Comparison of ENCODE assay signal across 8 mouse cellular contexts in genomic region chr9:107400060-107400511, GRCm38 (mm10). TPM values are rescaled to one million over a fixed set of nuclear protein-coding genes. Genes with fewer than 3 reads are reported as not detected.
A peak's percentile ranks its signal among the peaks of the same experiment; 100 is the strongest.
DNase-seq lines count a peak whose midpoint lies in the region; ATAC-seq and TF ChIP-seq lines count a peak whose summit lies in the region.

No protein-coding gene starts in this region.

- H3K27me3 ChIP-seq in heart, embryonic 14.5 days (ENCODE audit: control insufficient read depth, insufficient read depth, low read length) = peaks cover 62% of the 10 kb centered on the region
- H3K27me3 ChIP-seq in liver, embryonic 15.5 days = peaks cover 92% of the 10 kb centered on the region

- H3K4me2 ChIP-seq in heart, embryonic 14.5 days (ENCODE audit: low read length) = peak overlapping the region; percentile 98
- H3K4me2 ChIP-seq in liver, embryonic 15.5 days = peak overlapping the region; percentile 67

- peak overlapping the region; percentile 71 for H3K9ac ChIP-seq in heart, embryonic 14.5 days (ENCODE audit: low read length)
- H3K9ac ChIP-seq in liver, embryonic 15.5 days = no peak overlapping the region

- 1% methylated on average over 33 of the region's 45 CpGs for WGBS in heart, embryonic 14.5 days
- WGBS in liver, embryonic 15.5 days (ENCODE audit: insufficient replicate concordance) = under 1% methylated on average over 41 of the region's 45 CpGs

- TF ChIP-seq CTCF in left cerebral cortex, adult 2 months (IDR thresholded peaks at IDR 0.05) = no peak

- intact Hi-C loops in left cerebral cortex, adult 2 months (cut with DNase I) = loop anchor here (5.0 kb wide), 1 partner anchor 47 kb away; no protein-coding TSS in a partner anchor
- intact Hi-C loops in left cerebral cortex, postnatal 14 days (cut with DNase I) = loop anchor here (5.0 kb wide), 1 partner anchor 57 kb away; no protein-coding TSS in a partner anchor

- peak; percentile 26; the same call in 1 of the 2 replicates for ATAC-seq in heart, embryonic 14.5 days (ENCODE audit: insufficient number of reproducible peaks, insufficient read depth, low FRiP score, low read depth)
- no peak for ATAC-seq in liver, embryonic 15.5 days (ENCODE audit: insufficient read depth)

- H3K4me3 ChIP-seq in left cerebral cortex, adult 2 months = peak overlapping the region; percentile 59
- H3K4me3 ChIP-seq in heart, embryonic 14.5 days (ENCODE audit: control insufficient read depth in 1 of 2, insufficient read depth in 1 of 2, low read depth in 1 of 2, low read length in 2 of 2) = peak overlapping the region; percentile 66 to 74
- peak overlapping the region; percentile 44 for H3K4me3 ChIP-seq in liver, embryonic 15.5 days (replicated peaks)

- H3K4me1 ChIP-seq in heart, embryonic 14.5 days (ENCODE audit: control insufficient read depth in 2 of 2, insufficient read depth in 2 of 2, low read length in 2 of 2) = peaks cover 3 to 8% of the 10 kb centered on the region in 2 experiments; a peak in 2 of 4 replicates
- peaks cover 6% of the 10 kb centered on the region for H3K4me1 ChIP-seq in liver, embryonic 15.5 days (replicated peaks)

- peak in 1 of 2 experiments; percentile 15 for DNase-seq in left cerebral cortex, adult 2 months (ENCODE audit: extremely low spot score in 1 of 2, low spot score in 2 of 2)
- no peak for DNase-seq in left cerebral cortex, postnatal 14 days (ENCODE audit: low spot score in 2 of 2)
- DNase-seq in cerebellum, postnatal 14 days = peak; percentile 60
- DNase-seq in urinary bladder, adult 2 months (ENCODE audit: low spot score) = no peak
- no peak for DNase-seq in gastrocnemius, postnatal 4 days (ENCODE audit: low spot score in 2 of 2)
- DNase-seq in layer of hippocampus, adult 9-11 months = no peak

- no peak overlapping the region for H3K27ac ChIP-seq in left cerebral cortex, adult 2 months
- peak overlapping the region in 1 of 2 experiments; percentile 26; a peak in 1 of 4 replicates for H3K27ac ChIP-seq in heart, embryonic 14.5 days (replicated peaks in 1 of 2; ENCODE audit: control insufficient read depth in 1 of 2, insufficient read depth in 1 of 2, low read depth in 2 of 2, low read length in 2 of 2)
- no peak overlapping the region for H3K27ac ChIP-seq in liver, embryonic 15.5 days (replicated peaks)

- no peaks in the 10 kb centered on the region for H3K36me3 ChIP-seq in heart, embryonic 14.5 days (ENCODE audit: control insufficient read depth, insufficient read depth, low read length)
- no peaks in the 10 kb centered on the region for H3K36me3 ChIP-seq in liver, embryonic 15.5 days (replicated peaks)

- no peaks in the 10 kb centered on the region for H3K9me3 ChIP-seq in heart, embryonic 14.5 days (ENCODE audit: control insufficient read depth, low read length)
- H3K9me3 ChIP-seq in liver, embryonic 15.5 days (replicated peaks) = no peaks in the 10 kb centered on the region

RNA-seq across cellular contexts. Expression of gene Cacna2d2, which starts 0.7 kb away (rescaled TPM):
- total RNA-seq in left cerebral cortex, adult 2 months (2021) = 10 to 100 TPM; 24.1 to 34.7 TPM
- total RNA-seq in left cerebral cortex, postnatal 14 days (2021) = 10 to 100 TPM; 28.1 to 34.6 TPM
- polyA plus RNA-seq in heart, embryonic 14.5 days (2014; fragmentation: Nextera tagmentation; extraction: Ambion mirVana) = 3.0 and 5.6 TPM in 2 replicates
- 0.02 TPM in 1 of 2 replicates, not detected in the other for polyA plus RNA-seq in liver, embryonic 15.5 days (2015; fragmentation: Nextera tagmentation; extraction: Ambion mirVana)
- 0.46 and 0.84 TPM in 2 replicates for polyA plus RNA-seq in urinary bladder, adult 2 months (2012; rRNA removed)
- total RNA-seq in gastrocnemius, postnatal 4 days (2021) = 1 to 10 TPM; 2.6 to 2.7 TPM

RNA-seq across cellular contexts. Expression of gene 6430571L13Rik, which starts 59.7 kb away (rescaled TPM):
- 1 to 10 TPM; 4.3 to 4.4 TPM for total RNA-seq in left cerebral cortex, adult 2 months (2021)
- total RNA-seq in left cerebral cortex, postnatal 14 days (2021) = 1 to 10 TPM; 2.4 to 3.4 TPM
- 0.51 and 1.1 TPM in 2 replicates for polyA plus RNA-seq in heart, embryonic 14.5 days (2014; fragmentation: Nextera tagmentation; extraction: Ambion mirVana)
- polyA plus RNA-seq in liver, embryonic 15.5 days (2015; fragmentation: Nextera tagmentation; extraction: Ambion mirVana) = 0.12 TPM in 2 replicates
- 1.7 and 1.9 TPM in 2 replicates for polyA plus RNA-seq in urinary bladder, adult 2 months (2012; rRNA removed)
- 10 to 100 TPM; 16.9 to 18.1 TPM for total RNA-seq in gastrocnemius, postnatal 4 days (2021)

Comparison
In these comparisons a context has a peak if more than half of its experiments do, and no peak if none do; other contexts are left out.
1. DNase-seq: peak in cerebellum, postnatal 14 days (2 of 2); none in left cerebral cortex, postnatal 14 days (0 of 2), urinary bladder, adult 2 months (single experiment), gastrocnemius, postnatal 4 days (0 of 2) and layer of hippocampus, adult 9-11 months (single experiment).
2. RNA of gene Cacna2d2, which starts 0.7 kb away (total RNA-seq): 24.1 to 34.7 TPM in left cerebral cortex, adult 2 months and 28.1 to 34.6 TPM in left cerebral cortex, postnatal 14 days; 2.6 to 2.7 TPM in gastrocnemius, postnatal 4 days; every median in the first group is over 4 times any median in the second.
3. Peak in every context shown above with its lines, with median percentiles within 50 percentile points of each other: H3K4me3 ChIP-seq.